Mouse (Mus musculus): ENCODE measurements around the gene Fgfr2.

GRCm38 (mm10) chr7:133162131-133162530 lies 39.0 kb upstream of the Fgfr2 start:
- TF ChIP-seq CTCF (conservative IDR thresholded peaks at IDR 0.05; ENCODE audit: low read length) (no peak), NANOG (IDR thresholded peaks at IDR 0.05; ENCODE audit: borderline replicate concordance, low read length) (no peak), POU5F1 (IDR thresholded peaks at IDR 0.05; ENCODE audit: borderline replicate concordance, low read length) (no peak)

Measured in E14TG2a.4 (cell line).